Mouse (Mus musculus) layer of hippocampus, postnatal 14 days (tissue): ENCODE results near the gene Tfpt. TPM values are rescaled to one million over a fixed set of nuclear protein-coding genes. Genes with fewer than 3 reads are reported as not detected.
A peak's percentile ranks its signal among the peaks of the same experiment; 100 is the strongest.

Experiments used
- DNase-seq, 2 experiments: peaks; one replicate each; pipeline ENCODE4 v3.0.0; 2021 to 2022; ENCODE audit warnings: low spot score in 2 of 2, mixed read lengths in 1 of 2
- long read RNA-seq, 2 experiments: library from polyadenylated mRNA; stranded (forward); transcript quantifications; one replicate each; pipeline ENCODE4 v2.0.0; 2021
- total RNA-seq, 2 experiments: library from RNA; stranded (reverse); gene quantifications; 2 replicates each; pipeline ENCODE4 v1.2.3; 2021

The Tfpt gene
- total RNA-seq, result 10 to 100 TPM; 37.0 to 41.1 TPM
- long read RNA-seq, experiment 1, transcript Tfpt-204 (6 exons, 1,091 nt), result major isoform, 11 of 23 reads
- long read RNA-seq, experiment 1, transcript Tfpt-202 (6 exons, 1,166 nt), result minor isoform, 7 of 23 reads
- long read RNA-seq, experiment 1, partial matches to known transcripts, result 3 of 23 reads
- long read RNA-seq, experiment 1, other reads (novel, unspliced or antisense), result 2 of 23 reads
- long read RNA-seq, experiment 2, transcript Tfpt-204 (6 exons, 1,091 nt), result major isoform, 14 of 33 reads
- long read RNA-seq, experiment 2, transcript Tfpt-202 (6 exons, 1,166 nt), result minor isoform, 12 of 33 reads
- long read RNA-seq, experiment 2, partial matches to known transcripts, result 3 of 33 reads
- long read RNA-seq, experiment 2, other reads (novel, unspliced or antisense), result 2 of 33 reads

GRCm38 (mm10) chr7:3629543-3630477 lies at the start of gene Tfpt, which contains the start of gene Prpf31:
Gene Tfpt, minus strand, starts transcription at chr7:3629929.
Gene Prpf31, plus strand, starts transcription at chr7:3629985.
- peak; percentile 96 to 97 for DNase-seq

- no peak for DNase-seq
These were observed 47.6 kb upstream of the Tfpt start, which contains the start of gene Tmc4 for GRCm38 (mm10) chr7:3677342-3677741. Gene Tmc4, minus strand, starts transcription at chr7:3677553.

- DNase-seq, result no peak
These were observed 46.6 kb upstream of the Tfpt start for GRCm38 (mm10) chr7:3676371-3676770.

GRCm38 (mm10) chr7:3675228-3675548 lies 45.5 kb upstream of the Tfpt start:
- no peak for DNase-seq

GRCm38 (mm10) chr7:3674507-3675227 lies 44.9 kb upstream of the Tfpt start:
- peak; percentile 76 to 84 for DNase-seq

- DNase-seq, result no peak
These were observed 37.2 kb upstream of the Tfpt start for GRCm38 (mm10) chr7:3666921-3667391.

GRCm38 (mm10) chr7:3665215-3666114 lies 35.7 kb upstream of the Tfpt start, which contains the start of gene Leng1:
Gene Leng1, minus strand, starts transcription at chr7:3665840.
- DNase-seq, result peak; percentile 96 to 99

GRCm38 (mm10) chr7:3664524-3665214 lies 34.9 kb upstream of the Tfpt start:
- no peak for DNase-seq

GRCm38 (mm10) chr7:3658578-3658977 lies 28.8 kb upstream of the Tfpt start:
- no peak for DNase-seq

- DNase-seq, result no peak
These were observed 27.2 kb upstream of the Tfpt start for GRCm38 (mm10) chr7:3656966-3657365.

GRCm38 (mm10) chr7:3646641-3647040 lies 16.9 kb upstream of the Tfpt start:
- no peak for DNase-seq

GRCm38 (mm10) chr7:3646188-3646587 lies 16.5 kb upstream of the Tfpt start:
- DNase-seq, result no peak

- DNase-seq, result no peak
These were observed 15.8 kb upstream of the Tfpt start for GRCm38 (mm10) chr7:3645488-3646025.

GRCm38 (mm10) chr7:3644672-3645487 lies 15.2 kb upstream of the Tfpt start, which contains the start of gene Cnot3:
Gene Cnot3, plus strand, starts transcription at chr7:3645268.
- peak; percentile 98 to 100 for DNase-seq

GRCm38 (mm10) chr7:3644348-3644671 lies 14.6 kb upstream of the Tfpt start:
- no peak for DNase-seq

- DNase-seq, result no peak
These were observed 14.1 kb upstream of the Tfpt start for GRCm38 (mm10) chr7:3643843-3644242.

GRCm38 (mm10) chr7:3643412-3643811 lies 13.7 kb upstream of the Tfpt start:
- DNase-seq, result no peak

GRCm38 (mm10) chr7:3630478-3630815 lies 718 bp upstream of the Tfpt start:
- DNase-seq, result no peak
